Mouse (Mus musculus) hematopoietic stem cell, adult 5-6 weeks (primary cell): ENCODE measurements at regions not wholly inside any gene's neighbourhood (a gene's known extent, or its start where the extent isn't known, plus 50 kb on each side); places are given as distances from the start of the nearest gene placed in this dataset.

Source experiments
- ATAC-seq, 2 experiments: fragments of 125-278 bp in 1 of 2; replicated peaks in 1 of 2; 2 replicates each; pipeline ENCODE4 v1.8.0; 2016 to 2017; ENCODE audit warnings: inconsistent platforms in 2 of 2, mild to moderate bottlenecking in 2 of 2, moderate number of reproducible peaks in 2 of 2, low read depth in 1 of 2, moderate TSS enrichment in 1 of 2; ENCODE audit not compliant: low FRiP score in 2 of 2, poor library complexity in 2 of 2, severe bottlenecking in 2 of 2, insufficient read depth in 1 of 2, low TSS enrichment in 1 of 2

GRCm38 (mm10) chr7:73094059-73094458 lies 281.2 kb upstream of the Rgma start:
- no peak for ATAC-seq

GRCm38 (mm10) chr7:73118871-73119270 lies 256.4 kb upstream of the Rgma start:
- no peak for ATAC-seq

- ATAC-seq: no peak
These were observed 255.0 kb upstream of the Rgma start for GRCm38 (mm10) chr7:73120276-73120675.

- ATAC-seq: no peak
These were observed 250.3 kb upstream of the Rgma start for GRCm38 (mm10) chr7:73124976-73125375.

GRCm38 (mm10) chr7:73125864-73126263 lies 249.4 kb upstream of the Rgma start:
- no peak for ATAC-seq

GRCm38 (mm10) chr7:73135786-73136185 lies 239.5 kb upstream of the Rgma start:
- no peak for ATAC-seq

DNA sequence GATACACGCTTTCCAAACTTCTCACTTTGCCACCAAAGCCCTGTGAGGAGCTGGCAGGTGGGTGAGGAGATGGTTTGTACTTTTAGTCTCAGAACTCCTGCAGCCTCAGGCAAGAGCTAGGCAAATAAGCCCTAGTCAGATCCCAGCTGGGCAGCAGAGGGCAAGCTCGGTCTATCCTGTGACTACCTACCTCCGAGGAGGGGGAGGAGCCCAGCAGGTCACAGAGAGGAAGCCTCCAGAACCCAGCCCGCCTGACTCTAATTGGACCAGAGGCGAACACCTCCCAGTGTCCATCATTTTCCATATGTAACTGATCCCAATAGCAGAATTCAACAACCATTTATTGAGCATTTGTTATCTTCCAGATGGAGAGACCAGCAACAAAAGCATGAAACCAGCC lies 237.0 kb upstream of the Rgma start:
- no peak for ATAC-seq

DNA sequence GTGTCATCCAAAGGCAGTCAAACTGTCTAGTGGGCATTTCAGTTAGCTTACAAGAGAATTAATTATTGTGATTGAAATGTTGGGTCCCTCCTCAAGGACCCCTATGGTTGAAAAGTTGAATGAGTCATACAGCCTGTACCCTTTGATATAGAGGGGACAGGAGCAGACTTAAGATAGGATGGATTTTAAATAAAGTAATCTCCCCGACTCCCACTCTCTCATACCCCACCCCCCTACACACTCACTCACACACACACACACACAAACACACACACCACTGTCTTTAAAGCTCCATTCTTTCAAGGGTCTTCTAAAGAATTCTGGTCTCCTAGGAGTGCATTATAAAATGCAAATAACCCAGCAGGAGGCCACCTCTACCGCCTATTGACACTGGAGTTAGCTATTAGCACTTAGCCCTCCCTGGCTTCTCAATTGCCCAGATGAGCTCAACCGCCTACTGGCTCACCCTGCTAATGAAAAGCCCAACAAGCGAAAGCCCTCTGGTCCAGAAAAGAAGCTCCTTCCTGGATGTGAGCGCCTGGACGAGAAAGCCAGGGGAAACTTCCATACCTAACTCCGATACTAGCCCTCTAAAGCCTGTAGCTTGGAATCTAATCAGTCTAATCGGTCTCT lies 236.3 kb upstream of the Rgma start:
- no peak for ATAC-seq

- no peak for ATAC-seq
These were observed 235.4 kb upstream of the Rgma start for GRCm38 (mm10) chr7:73139901-73140300.

GRCm38 (mm10) chr7:73141167-73141566 lies 234.1 kb upstream of the Rgma start:
- ATAC-seq: no peak

DNA sequence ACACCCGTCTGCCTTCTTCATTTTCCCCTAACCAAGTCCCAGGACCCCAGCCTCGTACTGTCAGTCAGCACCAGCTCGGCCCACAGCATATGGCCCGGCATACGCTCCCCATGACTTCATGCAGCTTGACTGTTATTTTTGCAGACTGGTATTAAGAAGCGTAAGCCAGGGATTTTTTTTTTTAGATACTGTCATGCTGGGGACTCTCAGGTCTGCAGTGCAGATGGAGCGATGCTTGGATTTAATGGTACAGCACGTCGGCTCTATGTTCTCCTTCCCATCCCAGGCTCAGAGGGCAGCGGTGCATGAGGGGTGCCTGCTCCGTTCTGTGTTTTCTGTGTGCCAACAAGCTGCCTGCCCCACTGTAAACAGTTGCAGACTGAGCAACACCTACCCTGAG lies 231.4 kb upstream of the Rgma start:
- ATAC-seq: no peak

DNA sequence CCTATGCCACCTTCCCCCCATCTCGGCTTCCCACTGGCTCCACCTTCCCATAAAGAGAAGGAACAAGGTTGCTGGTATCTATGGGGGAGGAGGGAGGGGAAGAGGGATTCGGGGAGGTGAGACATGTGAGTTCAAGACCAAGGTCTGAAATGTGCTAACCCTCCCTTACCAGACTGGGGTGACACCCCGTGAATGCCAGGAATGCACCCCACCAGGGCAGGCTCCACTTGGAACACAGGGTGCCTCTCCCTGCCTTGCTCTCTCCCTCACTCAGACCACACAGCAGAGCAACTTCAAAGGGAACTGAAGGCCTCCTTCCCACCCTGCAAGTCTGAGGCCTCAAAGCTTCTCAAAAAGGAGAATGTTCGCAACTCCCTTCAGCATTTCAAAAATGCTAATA lies 230.5 kb upstream of the Rgma start:
- ATAC-seq: no peak

- ATAC-seq: no peak
These were observed 228.1 kb upstream of the Rgma start for GRCm38 (mm10) chr7:73147251-73147650.

DNA sequence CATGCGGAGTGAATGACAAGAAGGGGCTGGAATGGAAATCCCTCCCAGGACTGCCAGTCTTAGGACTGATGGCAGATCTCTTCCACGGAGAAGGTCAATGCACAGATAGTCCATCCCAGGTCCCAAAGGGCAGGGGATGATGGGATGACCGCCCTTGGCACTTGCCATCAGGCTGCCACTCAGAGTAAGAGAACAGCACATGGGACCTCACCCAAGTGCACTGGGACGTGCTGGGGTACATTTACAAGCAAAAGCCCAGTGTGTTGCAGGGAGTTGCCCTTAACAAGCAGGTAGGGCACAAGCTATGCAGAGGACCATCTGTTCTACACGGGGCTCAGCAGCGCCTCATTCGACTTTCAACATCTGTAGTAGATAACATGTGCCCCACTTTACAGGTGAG lies 224.9 kb upstream of the Rgma start:
- no peak for ATAC-seq

DNA sequence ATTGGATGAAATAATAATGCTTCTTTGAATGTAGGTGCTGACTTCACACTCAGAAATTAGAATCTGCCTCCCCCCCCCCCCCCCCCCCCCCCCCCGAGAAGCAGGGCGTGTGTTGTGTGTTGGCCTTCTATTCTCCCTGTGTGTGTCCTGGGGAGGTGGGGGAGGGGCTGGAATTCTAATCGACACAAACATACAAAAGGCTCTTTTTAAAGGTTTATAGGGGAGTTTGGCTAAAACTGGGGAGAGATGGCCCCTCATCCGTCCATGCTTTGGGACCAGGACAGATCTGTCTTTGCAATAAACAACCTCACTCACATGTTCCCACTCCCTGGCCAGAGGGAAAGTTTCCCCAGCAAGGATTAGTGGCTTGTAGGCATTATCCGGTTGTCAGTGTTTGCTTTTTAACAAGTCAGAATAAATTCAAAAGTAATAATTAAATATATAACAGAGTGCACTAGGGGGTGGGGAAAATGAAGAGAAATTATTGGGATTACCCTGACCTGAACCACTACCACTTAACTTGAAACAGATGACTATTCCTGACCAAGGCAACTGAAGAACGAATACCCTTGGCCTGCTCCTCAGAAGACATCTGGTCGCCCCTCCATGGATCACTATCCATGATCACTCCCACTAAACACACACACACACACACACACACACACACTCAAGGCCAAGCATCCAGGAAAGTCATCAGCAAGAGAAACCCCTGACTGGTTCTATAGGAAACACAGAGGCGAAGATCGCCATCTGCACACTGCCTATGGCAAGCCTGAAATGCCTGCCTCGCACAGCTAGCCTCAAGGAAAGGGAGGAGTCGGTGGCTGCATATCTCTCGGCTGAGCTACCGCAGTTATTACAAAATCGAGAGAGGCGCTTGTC lies 223.5 kb upstream of the Rgma start:
- no peak for ATAC-seq

DNA sequence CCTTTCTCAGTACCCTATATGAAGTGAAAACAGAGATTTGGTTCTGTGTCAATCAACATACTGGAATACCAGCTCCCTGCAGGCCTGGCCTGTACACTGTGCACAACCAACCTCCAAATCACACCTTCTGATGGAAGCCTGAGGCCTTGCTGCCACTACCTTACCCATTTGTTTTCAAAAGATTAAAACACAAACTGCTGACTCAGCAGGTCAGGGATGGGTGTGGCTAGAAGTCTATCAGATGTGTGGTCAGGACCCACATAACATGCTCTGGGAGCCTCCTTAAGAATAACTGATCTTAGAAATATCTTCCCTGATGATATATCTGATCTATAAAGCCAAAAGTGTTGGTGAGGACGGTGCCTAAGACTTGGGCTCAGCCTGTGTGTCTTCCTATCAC lies 221.6 kb upstream of the Rgma start:
- no peak for ATAC-seq

- ATAC-seq: no peak
These were observed 216.5 kb upstream of the Rgma start for GRCm38 (mm10) chr7:73158833-73159232.

GRCm38 (mm10) chr7:73160968-73161367 lies 214.3 kb upstream of the Rgma start:
- ATAC-seq: no peak

DNA sequence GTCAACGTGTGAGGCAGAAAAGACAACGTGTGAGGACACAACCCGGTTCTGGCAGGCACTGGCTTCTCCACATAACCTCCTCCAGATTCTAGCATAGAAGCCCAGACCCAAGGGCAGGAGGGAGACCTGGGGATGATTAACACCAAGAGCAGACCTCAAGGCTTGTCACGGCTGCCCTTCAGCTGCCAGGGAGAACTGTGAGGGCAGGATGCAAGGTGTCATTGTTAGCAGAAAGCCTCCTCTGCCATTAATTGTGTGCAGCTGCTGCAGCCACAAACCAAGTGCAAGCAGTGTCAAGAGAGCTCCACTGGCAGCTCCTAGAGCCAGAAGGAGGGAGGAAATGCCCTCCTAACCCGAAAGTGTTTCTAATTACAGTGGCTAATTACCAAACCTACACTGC lies 211.6 kb upstream of the Rgma start:
- ATAC-seq: no peak
